Mouse (Mus musculus) CD4-positive helper T cell, adult 2 months (primary cell): Measurements from ENCODE around the gene Crat.
A peak's percentile ranks its signal among the peaks of the same experiment; 100 is the strongest.
"Not testable (repeated sequence)": the region's sequence is repeated elsewhere in the genome, so short reads cannot be mapped to it uniquely, and the experiment has no call there.

ENCODE experiments used
- DNase-seq: peaks from one replicate; pipeline ENCODE4 v3.0.0-alpha.2; 2012; ENCODE audit warnings: low read depth, missing footprints, low spot score

Crat gene

DNA sequence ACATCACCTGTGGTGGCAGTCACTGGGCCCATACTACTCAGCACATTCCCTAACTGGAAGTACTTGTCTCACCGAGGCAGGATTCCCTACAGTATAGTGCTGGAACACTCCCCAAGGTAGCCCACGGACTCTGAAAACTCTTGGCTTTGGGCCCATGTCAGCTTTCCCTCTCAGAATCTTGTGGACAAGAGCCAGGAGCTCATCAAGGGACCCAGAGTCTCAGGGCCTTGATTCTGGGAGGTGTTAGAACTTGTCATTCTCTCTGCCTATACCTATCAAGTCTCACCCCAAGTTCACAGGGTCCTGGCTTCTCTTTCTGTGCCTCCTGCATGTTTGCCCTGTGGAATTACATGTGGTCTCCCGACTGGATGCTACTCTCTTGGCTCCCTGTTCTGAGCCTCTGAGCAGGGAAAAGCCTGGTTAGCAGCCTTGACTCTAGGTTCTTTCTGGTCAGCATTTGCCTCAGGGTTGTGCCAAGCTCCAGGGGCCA lies 24.6 kb upstream of the Crat start:
- no peak for DNase-seq

DNA sequence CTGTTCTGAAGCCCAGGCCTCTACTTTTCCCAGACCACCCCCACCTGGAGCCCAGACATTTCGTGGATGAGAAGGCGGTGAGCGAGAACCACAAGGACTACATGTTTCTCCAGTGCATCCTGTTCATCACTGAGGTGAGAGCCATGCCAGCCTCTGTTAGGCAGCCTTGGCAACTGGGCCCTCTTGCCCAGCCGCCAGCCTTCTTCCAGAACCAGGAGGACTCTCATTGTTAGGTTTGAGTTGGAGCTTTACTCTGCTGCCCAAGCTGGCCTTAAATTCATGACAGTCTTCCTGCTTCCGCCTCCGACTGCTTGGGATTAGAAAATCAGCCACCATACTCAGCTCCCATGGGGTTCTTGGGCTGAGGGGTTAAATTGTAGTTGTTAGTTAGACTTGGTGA lies 24.0 kb upstream of the Crat start:
- DNase-seq, result no peak

DNA sequence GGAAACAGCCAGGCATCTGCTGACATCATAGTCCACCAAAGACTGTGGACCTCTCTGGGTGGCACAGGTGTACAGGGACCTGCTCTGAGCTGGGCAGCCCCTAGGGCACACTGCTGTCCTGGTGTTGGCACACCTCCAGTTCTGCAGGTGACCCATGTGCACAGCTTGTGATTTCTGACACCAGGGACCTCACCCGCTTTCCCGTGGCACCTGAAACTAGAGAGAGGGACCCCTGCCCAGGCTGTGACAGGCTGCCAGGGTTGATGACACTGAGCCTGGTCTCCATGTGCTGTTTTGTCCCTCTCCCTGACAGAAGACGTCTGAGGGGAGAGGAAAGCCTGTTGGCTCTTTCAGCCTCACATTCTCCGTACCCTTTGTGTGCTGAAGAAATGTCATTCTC lies 22.2 kb upstream of the Crat start:
- no peak for DNase-seq

DNA sequence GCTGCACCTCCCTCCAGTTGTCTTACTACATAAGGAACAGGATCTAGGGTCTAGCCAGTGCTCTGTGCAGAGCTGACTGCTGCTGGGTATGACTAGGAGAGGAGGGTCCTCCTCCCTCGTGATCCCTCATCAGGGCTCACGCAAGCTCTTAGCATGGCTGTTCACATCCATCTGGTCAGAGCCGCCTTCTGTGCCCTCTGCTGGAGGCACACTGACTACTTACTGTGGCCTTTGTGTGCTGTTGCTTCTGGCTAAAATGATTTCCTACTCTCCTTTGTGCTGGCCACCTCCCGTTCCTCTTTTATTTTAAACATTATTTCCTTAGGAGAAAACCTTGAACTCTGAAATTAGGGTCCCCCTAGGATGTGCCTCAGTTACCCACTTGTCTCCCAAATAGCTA lies 21.2 kb upstream of the Crat start:
- no peak for DNase-seq

DNA sequence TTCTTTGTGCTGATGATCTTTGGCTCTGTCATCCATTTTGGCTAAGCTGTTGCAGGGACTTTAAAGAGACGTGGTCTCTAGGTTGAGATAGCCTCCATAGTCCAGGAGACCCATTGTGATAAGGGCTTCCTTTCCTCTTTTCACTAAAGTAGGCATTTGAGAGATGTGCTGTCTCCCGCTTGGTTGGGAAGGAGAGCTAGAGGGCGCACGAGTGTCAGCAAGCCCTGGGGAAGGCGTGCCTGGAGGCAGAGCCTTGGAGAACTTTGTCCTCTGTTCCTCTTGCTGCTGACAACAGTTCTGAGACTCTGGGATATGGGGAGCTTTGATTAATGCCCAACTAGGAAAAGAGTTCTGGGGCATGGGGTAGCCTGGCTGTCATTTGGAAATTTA lies 20.5 kb upstream of the Crat start:
- DNase-seq, result no peak

DNA sequence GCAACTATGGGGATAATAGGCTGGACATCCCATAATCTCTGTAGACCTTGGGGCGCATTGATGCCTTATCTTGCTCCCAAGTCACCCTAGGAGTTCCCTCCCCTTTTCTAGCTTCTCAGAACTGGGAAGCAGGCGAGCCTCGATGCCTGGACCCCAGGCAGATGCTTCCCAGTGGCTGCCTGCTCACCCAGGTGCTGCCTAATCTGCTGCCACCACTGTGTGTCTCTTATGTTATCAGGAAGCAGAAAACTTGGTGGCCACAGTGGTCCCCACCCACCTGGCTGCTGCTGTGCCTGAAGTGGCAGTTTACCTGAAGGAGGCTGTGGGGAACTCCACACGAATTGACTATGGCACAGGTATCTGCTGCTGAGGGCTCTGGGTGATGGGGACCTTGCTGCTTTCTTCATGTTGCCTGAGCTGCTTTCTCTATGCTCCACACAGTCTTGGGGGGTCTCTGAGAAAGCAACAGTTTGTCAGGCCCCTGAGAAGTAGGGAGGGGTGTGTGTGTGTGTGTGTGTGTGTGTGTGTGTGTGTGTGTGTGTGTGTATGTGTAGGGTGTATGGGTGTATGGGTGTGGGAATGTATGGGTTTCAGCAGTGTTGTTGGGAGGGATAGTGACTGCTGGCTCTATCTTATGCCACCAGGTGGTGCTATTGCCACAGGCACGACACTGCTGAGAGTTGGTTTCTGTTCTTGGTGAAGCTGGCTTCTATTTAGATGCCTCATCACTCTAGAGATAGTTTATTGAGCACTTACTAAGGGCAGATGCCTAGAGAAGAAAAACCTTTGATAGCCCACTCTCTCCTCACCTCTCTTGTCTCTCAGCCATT lies 19.9 kb upstream of the Crat start:
- DNase-seq, result peak; percentile 77

DNA sequence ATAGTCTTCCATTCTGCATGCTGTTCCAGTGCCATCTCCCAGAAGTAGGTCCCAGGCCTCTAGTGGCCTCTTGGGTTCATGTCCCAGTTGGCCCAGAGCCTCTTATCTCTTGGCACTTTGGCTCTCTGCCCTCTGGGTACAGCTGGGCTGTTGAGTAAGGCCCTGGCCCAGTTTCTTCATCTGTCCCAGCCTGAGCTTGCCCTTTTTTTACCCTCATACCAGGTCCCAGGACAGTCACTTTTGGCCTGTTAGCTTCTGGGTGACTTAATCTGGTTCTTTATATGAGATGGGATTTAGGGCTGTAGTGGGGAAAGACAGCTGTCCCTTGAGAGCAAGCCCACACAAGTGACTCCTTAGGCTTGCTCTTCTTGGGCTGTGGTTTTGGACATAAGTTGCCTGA lies 13.5 kb upstream of the Crat start:
- DNase-seq, result no peak

DNA sequence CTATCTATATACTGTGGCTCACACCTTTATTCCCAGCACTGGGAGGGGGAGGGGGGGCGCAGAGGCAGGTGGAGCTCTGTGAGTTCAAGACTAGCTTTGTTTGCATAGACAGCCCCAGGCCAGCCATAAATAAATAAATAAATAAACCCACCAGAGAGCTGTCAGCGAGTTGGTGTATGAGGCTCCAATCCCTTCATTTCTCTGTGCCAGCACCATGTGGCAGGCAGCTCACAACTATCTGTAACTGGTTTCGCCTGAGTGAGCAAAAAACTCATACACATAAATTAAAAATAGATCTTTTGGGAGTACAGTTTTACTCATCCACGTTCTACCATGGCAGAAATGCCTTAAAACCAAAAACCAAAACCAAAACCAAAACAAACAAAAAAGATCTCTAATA lies 5.8 kb upstream of the Crat start:
- DNase-seq, result no peak

DNA sequence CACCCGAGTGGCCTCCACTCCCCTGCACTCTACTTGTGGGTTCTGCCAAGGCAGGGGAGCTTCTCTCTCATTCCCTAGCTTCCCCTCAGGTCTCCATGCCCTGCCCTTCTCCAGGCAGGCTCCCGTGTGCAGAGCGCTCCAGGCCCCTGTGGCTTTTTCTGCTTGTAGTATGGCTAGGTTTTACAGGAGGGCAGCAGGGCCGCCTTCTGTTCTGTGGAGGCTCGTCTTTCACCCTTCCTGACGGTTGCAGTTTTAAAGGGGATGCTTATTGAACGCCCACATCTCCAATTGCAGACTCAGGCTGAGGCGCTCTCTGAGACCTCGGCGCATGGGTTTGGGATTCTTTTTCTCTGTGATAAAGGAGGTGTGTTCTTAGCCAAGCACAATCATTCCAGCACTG lies 3.5 kb upstream of the Crat start:
- DNase-seq, result no peak

DNA sequence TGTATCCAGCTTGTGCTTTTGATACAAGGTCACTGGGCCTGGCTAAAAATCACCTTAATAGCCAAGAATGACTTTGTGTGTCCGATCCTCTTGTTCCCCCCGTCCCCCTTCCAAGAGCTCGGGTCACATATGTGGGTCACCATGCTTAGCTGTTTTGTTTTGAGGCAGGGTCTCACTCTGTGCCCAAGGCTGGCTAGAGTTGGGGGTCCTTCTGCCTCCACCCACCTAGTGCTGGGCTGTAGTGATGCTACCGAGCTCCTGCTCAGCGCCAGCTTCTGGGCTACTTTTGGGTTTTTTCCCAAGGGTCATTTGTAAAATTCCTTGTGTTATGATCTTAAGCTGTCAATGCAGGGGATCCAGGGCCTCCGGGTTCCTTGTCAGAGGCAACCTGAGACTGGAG lies 2.6 kb upstream of the Crat start:
- DNase-seq, result no peak

DNA sequence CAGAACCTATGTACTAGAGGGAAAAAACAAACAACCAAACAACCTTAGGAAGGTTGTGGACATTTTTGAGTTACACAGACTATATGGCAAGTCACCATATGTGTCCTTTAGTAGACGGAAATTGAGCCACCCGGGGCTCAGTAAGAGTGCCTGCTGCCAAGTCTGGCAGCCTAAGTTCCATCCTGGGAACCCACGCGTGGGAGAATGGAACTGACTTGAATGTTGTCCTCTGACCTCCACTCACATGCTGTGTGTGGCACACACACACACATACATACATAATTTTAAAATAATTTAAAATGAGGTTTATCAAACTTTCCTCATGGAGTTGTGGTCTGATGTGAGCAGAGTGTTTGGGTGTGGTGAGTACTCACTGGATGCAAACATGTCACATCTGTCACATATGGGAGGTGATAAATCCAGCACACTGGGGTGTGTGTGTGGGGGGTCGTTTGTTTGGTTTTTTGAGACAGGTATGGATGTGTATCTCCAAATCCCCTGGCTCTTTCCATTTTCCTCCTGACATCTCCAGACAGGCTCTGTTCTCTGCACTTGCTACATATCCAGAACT lies 2.1 kb upstream of the Crat start:
- no peak for DNase-seq

DNA sequence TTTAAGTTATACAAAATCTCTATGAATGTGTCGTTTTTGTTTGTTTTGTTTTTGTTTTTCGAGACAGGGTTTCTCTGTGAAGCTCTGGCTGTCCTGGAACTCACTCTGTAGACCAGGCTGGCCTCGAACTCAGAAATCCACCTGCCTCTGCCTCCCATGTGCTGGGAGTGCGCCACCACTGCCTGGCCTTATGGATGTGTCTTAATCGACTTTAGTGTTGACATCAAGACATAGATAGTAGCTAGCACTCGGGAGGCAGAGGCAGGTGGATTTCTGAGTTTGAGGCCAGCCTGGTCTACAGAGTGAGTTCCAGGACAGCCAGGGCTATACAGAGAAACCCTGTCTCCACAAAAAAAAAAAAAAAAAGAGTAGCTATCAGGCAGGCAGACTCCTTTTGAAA lies 1.5 kb upstream of the Crat start:
- not testable (repeated sequence) for DNase-seq

DNA sequence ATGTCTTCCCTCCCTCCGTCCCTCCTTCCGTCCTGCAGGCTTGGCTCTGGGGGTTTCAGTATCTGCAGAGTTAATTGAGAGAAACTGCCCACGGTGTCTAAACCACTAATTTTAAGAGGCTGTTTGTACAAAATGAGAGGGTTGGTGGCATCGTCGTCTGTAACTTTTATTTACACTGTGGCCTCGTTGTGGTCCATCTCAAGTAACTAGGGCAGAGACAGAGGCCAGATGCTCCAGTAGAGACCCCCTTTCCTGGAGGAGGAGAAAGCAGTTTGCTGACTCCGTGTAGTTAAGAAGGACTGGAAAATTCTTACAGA lies 994 bp upstream of the Crat start:
- no peak for DNase-seq

DNA sequence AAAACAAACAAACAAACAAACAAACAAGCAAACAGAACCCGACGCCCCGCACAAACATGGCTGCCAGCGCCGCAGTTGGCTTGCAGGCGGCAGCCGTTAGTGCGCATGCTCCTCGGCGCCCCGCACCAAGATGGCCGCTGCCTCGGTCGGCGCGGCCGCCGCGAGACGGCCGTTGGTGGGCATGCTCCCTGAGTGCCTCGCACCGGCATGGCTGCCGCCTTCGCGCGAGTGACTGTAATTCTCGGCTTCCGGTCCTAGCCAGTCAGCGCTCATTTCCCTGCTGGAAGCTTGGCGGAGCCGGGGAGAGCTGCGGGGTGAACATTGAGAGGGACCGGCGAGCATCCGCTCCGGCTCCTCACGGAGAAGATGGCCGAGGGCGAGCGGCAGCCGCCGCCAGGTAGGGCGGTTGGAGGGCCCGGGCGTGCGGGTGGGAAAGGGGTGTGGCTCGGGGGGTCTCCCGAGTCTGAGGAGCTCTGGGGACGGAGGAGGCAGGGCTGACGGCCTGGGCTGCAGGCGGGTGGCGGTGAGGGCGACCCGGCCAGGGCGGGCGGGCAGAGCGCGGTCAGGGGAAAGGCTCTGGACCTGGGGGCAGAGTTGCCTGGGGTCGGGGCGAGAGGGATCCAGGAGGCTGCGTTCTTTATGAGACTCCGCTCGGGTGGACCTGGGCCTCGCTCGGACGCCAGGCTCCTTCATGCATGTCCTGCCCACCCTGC lies 479 bp upstream of the Crat start, which contains the start of gene Ptpa:
Ptpa (plus strand) TSS at position 104 of the 713 bp plus-strand sequence.
- peak; percentile 96 for DNase-seq

DNA sequence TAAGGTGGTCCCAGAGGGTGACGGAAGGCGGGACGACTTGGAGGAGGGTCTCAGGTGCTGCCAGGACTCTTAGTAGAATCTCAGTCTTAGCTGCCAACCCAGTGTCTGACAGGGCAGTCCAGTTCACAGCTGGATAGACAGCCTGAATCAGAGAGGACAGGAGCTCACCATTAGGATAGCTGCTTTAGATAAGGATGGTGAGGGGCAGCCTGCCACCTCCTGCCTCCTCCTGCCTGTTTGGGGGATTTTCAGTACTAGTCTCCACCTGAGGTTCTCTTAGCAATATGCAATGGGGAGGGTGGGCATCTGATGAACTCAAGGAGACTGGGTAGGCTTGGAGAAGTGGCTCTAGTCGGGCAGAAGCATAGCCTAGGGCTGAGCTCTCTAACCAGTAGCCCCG lies 932 bp downstream of the Crat start:
- DNase-seq, result no peak

DNA sequence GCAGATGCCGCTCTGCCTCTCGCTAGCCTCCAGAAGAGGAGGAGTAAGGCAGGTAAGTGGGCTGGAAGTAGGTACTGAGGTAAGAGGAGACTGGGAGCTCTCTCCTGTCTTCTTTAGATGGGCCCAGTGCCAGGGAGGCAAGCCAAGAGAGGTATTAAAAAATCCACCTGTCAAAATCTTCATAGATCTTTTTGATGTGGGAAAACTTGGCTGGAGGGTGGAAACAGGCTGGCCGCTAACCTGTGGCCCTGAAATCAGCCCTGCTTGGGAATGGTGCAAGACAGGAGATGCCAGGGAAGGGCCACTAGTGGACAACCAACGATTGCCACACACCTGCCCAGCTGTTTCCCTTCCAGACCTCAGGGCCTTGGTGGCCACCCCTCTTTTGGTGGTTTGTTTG lies 1.5 kb downstream of the Crat start:
- no peak for DNase-seq

DNA sequence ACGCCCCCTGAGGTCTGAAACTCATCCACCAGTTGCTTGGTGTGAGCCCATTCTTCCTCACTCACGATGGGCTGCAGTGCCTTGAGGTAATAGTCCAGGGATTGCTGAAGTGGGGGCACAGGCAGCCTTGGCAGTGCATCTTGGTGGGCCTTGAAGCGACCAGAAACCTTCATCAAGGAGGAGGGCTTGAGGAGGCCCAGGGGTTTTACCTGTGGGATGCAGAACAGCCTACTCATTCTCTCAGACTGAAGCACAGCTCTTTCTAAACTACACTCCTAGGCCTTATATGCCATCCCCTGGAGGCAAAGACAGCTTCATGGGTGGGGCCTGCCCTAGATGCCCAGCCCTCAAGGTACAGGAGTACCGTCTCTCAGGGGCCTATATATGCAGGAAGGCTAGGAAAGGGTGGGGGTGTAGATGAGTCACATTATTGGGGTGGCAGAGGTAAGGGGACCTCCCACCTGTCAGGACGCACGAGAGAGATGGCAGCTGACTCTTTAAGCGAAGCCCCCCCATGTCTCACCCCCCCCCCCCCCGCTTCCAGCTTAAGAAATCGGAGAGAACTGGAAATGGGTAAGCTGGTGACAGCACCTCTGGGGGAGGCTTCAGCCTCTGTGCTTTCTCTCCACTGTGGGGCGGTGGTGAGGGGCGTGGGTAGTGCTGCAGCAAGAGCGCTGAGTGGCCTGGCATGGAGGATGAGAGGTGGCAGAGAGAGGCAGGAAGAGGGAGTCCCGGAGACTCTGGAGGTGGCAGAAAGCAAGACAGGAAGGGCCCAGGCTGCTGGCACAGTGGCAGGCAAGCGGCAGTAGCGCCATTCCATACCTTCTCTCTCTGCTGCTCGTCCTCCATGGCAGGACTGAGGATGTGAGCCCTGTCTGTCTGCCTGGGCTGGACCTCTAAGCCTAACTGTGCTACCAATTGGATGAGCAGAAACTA lies 2.3 kb downstream of the Crat start:
- no peak for DNase-seq

DNA sequence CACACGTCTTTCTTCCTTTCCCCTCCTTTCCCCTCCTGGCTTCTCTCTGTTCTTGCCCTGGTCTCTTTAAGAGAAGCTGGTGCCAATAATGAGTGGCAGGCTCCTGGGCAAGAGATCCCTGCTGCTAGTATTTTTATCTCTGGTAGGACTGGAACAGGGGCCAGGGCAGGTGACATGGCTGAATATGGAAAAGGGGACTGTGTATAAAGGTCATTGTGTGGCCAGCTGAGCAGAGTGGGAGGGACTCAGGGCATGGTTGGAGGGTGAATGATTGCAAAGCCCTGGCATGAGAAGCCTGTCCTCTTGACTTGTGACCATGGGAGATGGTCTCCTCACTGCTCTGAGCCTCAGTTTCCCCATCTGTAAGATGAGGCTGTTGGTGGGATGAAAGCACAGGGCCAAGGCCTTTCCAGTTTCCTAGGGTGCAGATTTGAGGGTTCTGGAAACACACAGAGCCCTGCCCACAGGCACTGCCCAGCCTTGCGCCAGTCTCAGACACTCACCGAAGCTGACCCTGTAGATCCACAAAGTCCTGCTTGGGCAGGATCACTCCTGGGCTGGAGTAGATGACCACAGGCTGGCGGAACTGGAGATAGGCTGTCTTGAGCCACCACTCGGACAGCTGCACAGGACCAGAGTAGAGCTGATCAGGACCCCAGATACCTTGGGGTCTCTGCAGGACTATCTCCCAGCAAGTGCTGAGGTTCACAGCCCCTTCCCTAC lies 6.0 kb downstream of the Crat start:
- DNase-seq, result no peak

DNA sequence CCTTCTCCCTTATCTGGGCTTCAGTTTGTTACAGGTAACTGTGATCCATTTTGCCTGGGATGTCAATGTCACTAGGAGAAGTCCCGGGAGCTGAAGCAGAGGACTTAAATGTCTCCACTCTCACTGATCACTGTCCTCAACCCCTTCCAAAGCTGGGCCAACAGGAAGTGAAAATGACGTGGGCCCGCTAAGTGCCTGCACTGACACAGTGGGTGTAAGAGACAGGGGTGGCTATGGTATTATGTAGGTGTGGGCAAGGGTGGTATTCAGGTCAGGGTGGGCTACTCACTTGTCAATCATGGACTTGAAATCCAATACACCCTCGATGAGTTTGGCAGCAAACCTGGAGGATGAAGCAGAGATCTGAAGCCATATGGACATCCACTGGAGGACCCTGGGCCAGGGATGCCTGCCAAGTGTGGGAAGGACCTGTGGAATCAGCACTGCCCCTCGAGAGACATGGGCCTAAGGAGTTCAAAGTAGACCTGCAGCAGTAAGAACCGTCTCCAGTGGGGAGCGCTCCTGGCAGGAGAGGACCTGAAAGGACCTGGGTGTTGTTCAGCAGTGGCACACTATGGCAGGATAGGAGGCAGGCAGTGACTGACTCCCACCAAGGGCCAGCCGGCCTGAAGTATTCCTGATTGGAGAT lies 7.0 kb downstream of the Crat start:
- DNase-seq, result no peak

DNA sequence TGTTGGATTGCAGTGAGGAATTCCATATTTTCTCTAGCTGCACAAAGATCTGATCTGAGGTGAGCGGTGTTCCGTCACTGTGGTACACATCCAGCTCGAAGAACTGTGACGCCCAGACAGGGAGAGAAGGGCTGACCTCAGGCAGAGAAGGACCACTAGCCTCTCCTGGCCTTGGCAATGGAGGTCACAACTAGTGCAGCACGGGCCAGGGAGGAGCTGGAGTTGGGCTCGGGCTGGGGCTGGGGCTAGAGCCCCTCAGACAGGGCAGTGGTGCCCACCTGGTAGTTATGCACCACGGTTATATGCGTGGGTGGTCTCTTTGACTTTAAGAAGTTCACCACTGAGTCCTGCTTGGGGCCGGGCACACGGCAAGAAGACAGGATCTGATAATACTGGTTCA lies 7.8 kb downstream of the Crat start:
- DNase-seq, result no peak

DNA sequence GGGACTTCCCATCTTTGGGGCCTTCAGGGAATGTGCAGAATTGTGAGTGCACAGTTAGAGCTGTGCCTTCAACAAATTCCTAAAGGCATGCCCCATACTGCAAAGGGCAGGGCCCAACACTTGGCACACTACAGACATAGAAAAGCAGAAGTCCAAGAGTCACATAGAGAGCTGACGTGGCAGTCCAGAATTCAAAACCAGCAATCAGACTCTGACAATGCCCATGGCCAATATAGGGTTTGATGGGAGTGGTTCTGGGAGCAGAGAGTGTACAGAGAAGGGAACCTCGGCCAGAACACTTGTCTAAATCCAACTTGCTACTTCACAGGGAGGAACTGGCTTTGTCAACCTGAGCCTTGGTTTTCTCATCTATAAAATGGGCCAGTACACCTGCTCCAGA lies 8.4 kb downstream of the Crat start:
- DNase-seq, result no peak
